Mouse (Mus musculus) lung, embryonic 16.5 days (tissue): ENCODE measurements around the gene Tmem167. TPM values are rescaled to one million over a fixed set of nuclear protein-coding genes. Genes with fewer than 3 reads are reported as not detected.

Experiments used
- polyA plus RNA-seq: library from polyadenylated mRNA; unstranded; fragments of >200 nt; fragmentation: Nextera tagmentation; extraction: Ambion mirVana; gene quantifications from 2 replicates; pipeline ENCODE4 v1.2.1, GENCODE M21; 2015

Gene Tmem167
- polyA plus RNA-seq, 1 experiment from 2014 or later: 54.3 TPM

Other genes with a start within 250 kb of the Tmem167 start
- 14.3 and 16.9 TPM in 2 replicates for gene Xrcc4, start 485 bp downstream of the Tmem167 start, polyA plus RNA-seq